Mouse (Mus musculus): Measurements from ENCODE around the gene Tmem200b. TPM values are rescaled to one million over a fixed set of nuclear protein-coding genes. Genes with fewer than 3 reads are reported as not detected.

Tmem200b gene
- polyA plus RNA-seq, 1 experiment from 2014 or later, result 0.18 TPM

- H3K27ac ChIP-seq (ENCODE audit: low read depth), result no peak overlapping the region
- no peaks in the 10 kb centered on the region for H3K9me3 ChIP-seq (ENCODE audit: low read length)
- H3K4me2 ChIP-seq (ENCODE audit: low read depth, low read length), result no peak overlapping the region
- peaks cover 57% of the 10 kb centered on the region for H3K27me3 ChIP-seq (ENCODE audit: insufficient read depth, low read length)
- no peak for ATAC-seq
- H3K36me3 ChIP-seq (replicated peaks; ENCODE audit: insufficient read depth, low read length), result no peaks in the 10 kb centered on the region
- no peak for DNase-seq
- peaks cover 28% of the 10 kb centered on the region for H3K4me1 ChIP-seq (ENCODE audit: insufficient read depth)
- TF ChIP-seq EP300 (IDR thresholded peaks at IDR 0.05; ENCODE audit: low read depth), result no peak
- TF ChIP-seq CTCF (IDR thresholded peaks at IDR 0.05; ENCODE audit: low read depth), result no peak
- no peak overlapping the region for H3K4me3 ChIP-seq (ENCODE audit: low read depth, low read length)
- 21% methylated on average over 9 of the region's 9 CpGs for WGBS (ENCODE audit: insufficient replicate concordance)
- no peak overlapping the region for H3K9ac ChIP-seq (replicated peaks)
Measured at GRCm38 (mm10) chr4:131914046-131914643, 7.4 kb upstream of the Tmem200b start.

GRCm38 (mm10) chr4:131914891-131915469 is 6.6 kb upstream of the Tmem200b start:
- H3K36me3 ChIP-seq (replicated peaks; ENCODE audit: insufficient read depth, low read length), result no peaks in the 10 kb centered on the region
- peak overlapping the region; percentile 39 for H3K4me2 ChIP-seq (ENCODE audit: low read depth, low read length)
- DNase-seq, result no peak
- H3K4me1 ChIP-seq (ENCODE audit: insufficient read depth), result peaks cover 31% of the 10 kb centered on the region
- H3K9me3 ChIP-seq (ENCODE audit: low read length), result no peaks in the 10 kb centered on the region
- H3K27ac ChIP-seq (ENCODE audit: low read depth), result no peak overlapping the region
- 0 out of 2 replicates have a peak overlapping the region, but pooled peaks have one; percentile 32 for H3K9ac ChIP-seq (replicated peaks)
- no peak for ATAC-seq
- TF ChIP-seq CTCF (IDR thresholded peaks at IDR 0.05; ENCODE audit: low read depth) (no peak), EP300 (IDR thresholded peaks at IDR 0.05; ENCODE audit: low read depth) (no peak)
- WGBS (ENCODE audit: insufficient replicate concordance), result 5% methylated on average over 31 of the region's 31 CpGs
- H3K4me3 ChIP-seq (ENCODE audit: low read depth, low read length), result no peak overlapping the region
- H3K27me3 ChIP-seq (ENCODE audit: insufficient read depth, low read length), result peaks cover 66% of the 10 kb centered on the region

- Histone ChIP-seq H3K4me1 (ENCODE audit: insufficient read depth) (peaks cover 29% of the 10 kb centered on the region), H3K9ac (replicated peaks) (no peak overlapping the region), H3K36me3 (replicated peaks; ENCODE audit: insufficient read depth, low read length) (no peaks in the 10 kb centered on the region), H3K27ac (ENCODE audit: low read depth) (no peak overlapping the region), H3K4me3 (ENCODE audit: low read depth, low read length) (no peak overlapping the region), H3K27me3 (ENCODE audit: insufficient read depth, low read length) (peaks cover 73% of the 10 kb centered on the region), H3K4me2 (ENCODE audit: low read depth, low read length) (no peak overlapping the region), H3K9me3 (ENCODE audit: low read length) (no peaks in the 10 kb centered on the region)
- 37% methylated on average over 13 of the region's 13 CpGs for WGBS (ENCODE audit: insufficient replicate concordance)
- DNase-seq, result no peak
- no peak for TF ChIP-seq EP300 (IDR thresholded peaks at IDR 0.05; ENCODE audit: low read depth)
- no peak for TF ChIP-seq CTCF (IDR thresholded peaks at IDR 0.05; ENCODE audit: low read depth)
- no peak for ATAC-seq
Measured at GRCm38 (mm10) chr4:131915821-131916328, 5.7 kb upstream of the Tmem200b start.

- 6% methylated on average over 15 of the region's 15 CpGs for WGBS (ENCODE audit: insufficient replicate concordance)
- Histone ChIP-seq H3K4me2 (ENCODE audit: low read depth, low read length) (no peak overlapping the region), H3K27me3 (ENCODE audit: insufficient read depth, low read length) (peaks cover 79% of the 10 kb centered on the region)
Measured at GRCm38 (mm10) chr4:131916425-131916824, 5.1 kb upstream of the Tmem200b start.

GRCm38 (mm10) chr4:131917010-131917555 is 4.5 kb upstream of the Tmem200b start:
- Histone ChIP-seq H3K9ac (replicated peaks) (no peak overlapping the region), H3K36me3 (replicated peaks; ENCODE audit: insufficient read depth, low read length) (no peaks in the 10 kb centered on the region), H3K4me1 (ENCODE audit: insufficient read depth) (peaks cover 31% of the 10 kb centered on the region), H3K4me3 (ENCODE audit: low read depth, low read length) (no peak overlapping the region), H3K4me2 (ENCODE audit: low read depth, low read length) (no peak overlapping the region), H3K27ac (ENCODE audit: low read depth) (no peak overlapping the region), H3K27me3 (ENCODE audit: insufficient read depth, low read length) (peaks cover 80% of the 10 kb centered on the region), H3K9me3 (ENCODE audit: low read length) (no peaks in the 10 kb centered on the region)
- no peak for TF ChIP-seq EP300 (IDR thresholded peaks at IDR 0.05; ENCODE audit: low read depth)
- TF ChIP-seq CTCF (IDR thresholded peaks at IDR 0.05; ENCODE audit: low read depth), result no peak
- ATAC-seq (no peak), DNase-seq (no peak)
- WGBS (ENCODE audit: insufficient replicate concordance), result 62% methylated on average over 10 of the region's 10 CpGs

More at GRCm38 (mm10) chr4:131916425-131916824, 5.1 kb upstream of the Tmem200b start:
- no peak overlapping the region for H3K27ac ChIP-seq (ENCODE audit: low read depth)
- DNase-seq (peak; percentile 90), ATAC-seq (peak; percentile 70)
- H3K4me1 ChIP-seq (ENCODE audit: insufficient read depth), result peaks cover 28% of the 10 kb centered on the region
- H3K9ac ChIP-seq (replicated peaks), result no peak overlapping the region
- H3K9me3 ChIP-seq (ENCODE audit: low read length), result no peaks in the 10 kb centered on the region
- H3K4me3 ChIP-seq (ENCODE audit: low read depth, low read length), result no peak overlapping the region
- no peaks in the 10 kb centered on the region for H3K36me3 ChIP-seq (replicated peaks; ENCODE audit: insufficient read depth, low read length)
- peak; percentile 97 for TF ChIP-seq CTCF (IDR thresholded peaks at IDR 0.05; ENCODE audit: low read depth)
- no peak for TF ChIP-seq EP300 (IDR thresholded peaks at IDR 0.05; ENCODE audit: low read depth)

GRCm38 (mm10) chr4:131918026-131918533 is 3.5 kb upstream of the Tmem200b start:
- no peak overlapping the region for H3K27ac ChIP-seq (ENCODE audit: low read depth)
- no peak for ATAC-seq
- H3K4me2 ChIP-seq (ENCODE audit: low read depth, low read length), result no peak overlapping the region
- no peak for DNase-seq
- 78% methylated on average over 7 of the region's 7 CpGs for WGBS (ENCODE audit: insufficient replicate concordance)
- H3K4me3 ChIP-seq (ENCODE audit: low read depth, low read length), result no peak overlapping the region
- H3K9ac ChIP-seq (replicated peaks), result no peak overlapping the region
- H3K4me1 ChIP-seq (ENCODE audit: insufficient read depth), result peaks cover 35% of the 10 kb centered on the region
- H3K27me3 ChIP-seq (ENCODE audit: insufficient read depth, low read length), result peaks cover 81% of the 10 kb centered on the region
- no peaks in the 10 kb centered on the region for H3K9me3 ChIP-seq (ENCODE audit: low read length)
- H3K36me3 ChIP-seq (replicated peaks; ENCODE audit: insufficient read depth, low read length), result peaks cover 3% of the 10 kb centered on the region; the same call in 1 of the 2 replicates
- TF ChIP-seq EP300 (IDR thresholded peaks at IDR 0.05; ENCODE audit: low read depth), result no peak
- TF ChIP-seq CTCF (IDR thresholded peaks at IDR 0.05; ENCODE audit: low read depth), result no peak

Measured in liver, postnatal 0 days (tissue).